Mouse (Mus musculus): ENCODE measurements around the gene Bloc1s1.

Gene Bloc1s1

DNA sequence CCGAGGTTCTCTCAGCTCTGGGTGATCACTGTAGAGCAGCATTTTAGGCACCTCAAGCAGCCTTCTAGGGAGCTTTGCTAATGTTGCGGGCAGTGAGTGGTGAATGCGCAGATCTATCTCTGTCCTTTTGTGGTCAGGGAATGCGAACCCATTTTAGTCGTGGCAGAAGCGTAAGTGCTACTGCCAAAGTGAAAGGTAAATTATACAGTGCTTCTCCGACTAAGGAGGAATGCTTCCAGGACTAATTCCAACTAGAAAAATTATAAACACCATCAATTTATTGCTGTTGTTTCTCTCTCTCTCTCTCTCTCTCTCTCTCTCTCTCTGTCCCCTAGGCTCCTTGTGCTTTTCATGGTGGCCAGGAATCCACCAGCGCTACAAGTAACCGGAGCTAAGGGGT, at the start of gene Bloc1s1:
TSS of gene Bloc1s1 (minus strand) at position 101 of the 400 bp plus-strand sequence.
- no peak for TF ChIP-seq GATA4 (IDR thresholded peaks at IDR 0.05; ENCODE audit: insufficient replicate concordance, low read length)

DNA sequence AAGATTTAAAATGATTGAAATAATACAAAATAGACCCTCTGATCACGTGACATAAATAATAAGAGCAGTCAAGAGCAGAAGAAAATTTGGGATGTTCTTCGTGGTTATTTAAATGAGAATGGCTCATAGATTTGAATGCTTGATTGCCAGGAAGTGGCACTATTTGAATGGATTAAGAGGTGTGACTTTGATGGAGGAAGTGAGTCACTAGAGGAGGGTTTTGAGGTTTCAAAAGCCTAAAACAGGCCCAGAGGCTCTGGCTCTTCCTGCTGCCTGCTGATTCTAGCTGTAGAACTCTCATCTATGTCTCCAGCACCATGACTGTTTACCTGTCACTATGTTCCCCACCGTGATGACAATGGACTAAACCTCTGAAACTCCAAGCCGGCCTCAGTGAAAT, 49.0 kb upstream of the Bloc1s1 start:
- no peak for TF ChIP-seq GATA4 (IDR thresholded peaks at IDR 0.05; ENCODE audit: insufficient replicate concordance, low read length)

DNA sequence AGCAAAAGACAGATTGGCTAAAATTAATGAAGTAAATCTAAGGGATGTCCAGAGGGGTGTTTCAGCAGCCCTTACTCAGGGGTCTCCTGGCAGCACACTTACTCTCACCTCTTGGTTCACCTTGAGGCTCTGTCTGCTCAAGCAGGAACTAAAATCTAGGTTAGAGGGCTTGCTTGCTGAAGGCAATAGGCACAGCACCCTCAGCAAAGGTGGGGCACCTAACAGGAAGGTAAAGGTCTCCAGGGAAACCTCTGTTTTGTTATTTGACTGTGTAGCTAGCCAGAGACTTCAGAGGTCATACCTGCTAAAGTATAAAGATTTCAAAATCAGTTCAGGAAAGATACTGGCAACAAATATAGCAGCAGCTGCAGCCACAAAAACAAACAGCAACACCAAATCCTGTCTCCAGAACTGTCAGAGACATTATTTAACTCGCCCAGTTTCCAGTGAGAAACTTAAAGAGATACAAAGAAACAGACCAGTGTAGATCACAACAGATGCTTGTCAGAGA, 47.0 kb upstream of the Bloc1s1 start:
- no peak for TF ChIP-seq GATA4 (IDR thresholded peaks at IDR 0.05; ENCODE audit: insufficient replicate concordance, low read length)

DNA sequence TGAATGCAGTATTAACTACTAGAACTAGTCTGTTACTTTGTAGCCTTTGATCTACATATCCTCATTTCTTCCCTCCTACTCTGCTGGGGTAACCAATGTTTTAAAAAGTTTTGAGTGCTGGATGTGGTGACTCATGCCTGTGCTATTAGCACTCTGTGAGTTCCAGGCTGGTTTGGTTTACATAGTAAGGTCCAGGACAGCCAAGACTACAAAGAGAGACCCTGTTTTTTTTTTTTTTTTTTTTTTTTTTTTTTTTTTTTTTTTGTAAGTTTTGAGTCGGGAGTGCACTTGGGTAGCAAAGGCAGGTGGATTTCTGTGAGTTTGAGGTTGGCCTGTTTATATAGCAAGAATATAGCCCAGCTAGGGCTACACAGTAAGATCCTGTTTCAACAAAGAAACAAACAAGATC, 44.5 kb upstream of the Bloc1s1 start:
- TF ChIP-seq GATA4 (IDR thresholded peaks at IDR 0.05; ENCODE audit: insufficient replicate concordance, low read length): no peak

DNA sequence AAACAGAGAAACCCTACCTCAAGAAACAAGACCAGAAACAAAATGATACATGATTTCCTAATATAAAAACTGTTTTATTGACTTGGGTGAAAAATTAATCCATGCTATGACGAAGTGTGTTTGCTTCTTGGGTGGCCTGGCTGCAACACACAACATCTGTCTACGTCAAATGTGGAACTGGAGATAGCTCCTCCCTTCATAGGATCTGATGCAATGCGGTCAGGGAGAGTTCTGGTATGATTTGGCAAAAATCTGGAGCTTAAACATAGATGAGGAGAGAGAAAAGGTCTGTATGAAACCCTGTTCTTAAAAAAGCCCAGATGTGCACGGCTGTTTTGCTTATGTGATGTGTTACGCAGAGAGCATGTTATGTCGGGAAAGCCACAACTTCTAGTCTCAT, 42.0 kb upstream of the Bloc1s1 start:
- TF ChIP-seq GATA4 (IDR thresholded peaks at IDR 0.05; ENCODE audit: insufficient replicate concordance, low read length): no peak

DNA sequence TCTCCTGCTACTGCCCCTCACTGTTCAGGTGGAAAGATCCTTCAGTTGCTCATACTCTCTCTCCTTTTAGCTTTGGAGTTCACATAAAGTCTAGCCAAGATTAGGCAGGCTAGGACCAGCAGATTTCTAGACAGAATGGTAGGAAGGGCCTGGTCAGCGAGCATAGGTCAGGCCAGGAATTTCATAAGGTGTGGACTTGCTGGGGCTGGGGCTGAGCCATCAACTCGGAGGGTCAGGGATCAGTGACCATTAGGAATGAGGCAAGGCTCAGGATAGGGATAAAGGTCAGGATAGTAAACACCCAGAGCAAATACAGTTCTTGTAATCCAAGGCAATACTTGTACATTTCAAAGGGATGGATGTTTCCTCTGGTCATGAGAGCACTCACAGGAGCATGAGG, 41.1 kb upstream of the Bloc1s1 start:
- 0 out of 2 replicates have a peak, but pooled peaks have one; percentile 3 for TF ChIP-seq GATA4 (IDR thresholded peaks at IDR 0.05; ENCODE audit: insufficient replicate concordance, low read length)

DNA sequence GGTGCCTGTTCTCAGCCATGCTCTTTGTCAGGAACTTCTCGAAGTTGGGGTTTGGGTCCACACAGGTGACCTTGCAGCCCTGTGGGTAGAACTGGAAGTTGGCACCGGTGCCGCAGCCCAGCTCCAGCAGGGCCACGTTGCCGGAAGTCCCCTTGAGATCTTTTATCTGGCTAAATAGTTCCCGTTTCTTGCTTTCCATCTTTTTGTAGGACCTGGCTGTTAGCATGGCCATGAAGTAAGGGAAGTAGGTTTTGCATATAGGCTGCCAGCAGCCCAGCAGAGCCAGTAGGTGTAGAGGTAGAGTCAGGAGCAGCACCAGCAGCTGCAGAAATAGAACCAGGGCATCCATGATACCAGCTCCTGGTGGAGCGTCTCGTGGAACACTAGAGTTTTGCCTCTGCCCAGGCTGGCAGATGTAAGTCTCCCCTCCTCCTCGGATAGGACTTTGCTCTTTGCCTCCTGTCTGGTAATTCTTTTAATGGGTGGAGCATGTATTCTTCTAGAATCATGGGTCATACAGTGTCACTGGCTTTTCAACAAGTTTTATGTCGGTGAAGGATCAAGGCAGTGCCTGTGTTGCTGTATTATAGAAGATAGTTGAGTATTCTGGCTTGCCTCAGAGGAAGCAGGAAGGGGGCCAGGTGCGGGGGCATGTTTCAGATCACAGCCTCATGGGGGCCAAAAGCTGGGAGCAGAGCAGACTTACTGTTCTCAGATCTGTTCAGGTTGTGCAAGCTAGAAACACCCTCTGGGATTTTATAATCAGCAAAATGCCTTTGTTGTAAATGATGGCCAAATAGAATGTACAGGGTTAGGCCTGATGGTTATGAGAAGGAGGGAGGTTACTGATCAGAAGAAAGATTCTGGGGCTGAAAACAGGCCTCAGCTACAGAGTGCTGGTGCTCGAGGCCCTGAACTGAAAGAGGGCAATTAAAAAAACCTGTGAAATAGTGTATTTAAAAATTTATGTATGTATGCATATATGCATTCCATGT, 37.1 kb upstream of the Bloc1s1 start, which contains the start of gene Mettl7b:
TSS of gene Mettl7b (minus strand) at position 399 of the 995 bp plus-strand sequence.
- TF ChIP-seq GATA4 (IDR thresholded peaks at IDR 0.05; ENCODE audit: insufficient replicate concordance, low read length): no peak

DNA sequence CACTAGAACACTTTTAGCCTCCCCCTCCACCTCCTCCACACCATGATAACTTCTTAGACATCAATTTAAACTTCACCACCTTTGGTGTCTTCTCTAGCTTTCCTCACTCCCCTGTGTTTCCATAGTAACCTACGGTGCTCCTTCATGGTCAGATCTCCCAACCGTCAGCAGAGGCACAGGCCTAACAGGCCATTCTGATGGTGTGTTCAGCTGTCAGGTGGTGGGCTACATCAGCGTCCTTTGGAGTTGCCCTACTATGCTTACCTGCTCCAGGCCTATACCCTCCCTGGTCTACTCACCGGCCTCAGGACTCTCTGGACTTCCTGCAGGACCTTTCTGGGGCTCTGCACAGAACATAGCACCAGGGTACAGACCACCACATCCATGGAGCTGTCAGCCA, 36.3 kb upstream of the Bloc1s1 start:
- no peak for TF ChIP-seq GATA4 (IDR thresholded peaks at IDR 0.05; ENCODE audit: insufficient replicate concordance, low read length)

DNA sequence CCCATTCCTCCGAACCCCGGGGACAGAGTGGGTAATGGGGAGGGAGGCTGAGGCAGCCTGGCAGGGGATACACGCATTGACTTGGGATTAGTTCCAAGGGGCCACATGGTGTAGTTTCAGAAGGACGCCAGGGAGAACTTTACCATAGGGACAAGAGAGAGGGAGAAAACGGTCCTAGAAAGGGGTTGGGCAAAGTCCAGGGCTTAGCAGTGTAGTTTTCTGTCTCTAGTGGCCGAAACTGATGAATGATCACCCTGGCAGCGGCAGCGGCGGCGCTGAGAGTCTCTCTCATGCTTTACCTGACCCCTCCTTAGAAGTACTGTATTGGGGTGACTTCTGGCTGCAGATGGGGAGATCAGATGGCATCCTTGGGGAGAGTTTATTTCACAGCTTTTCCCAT, 34.5 kb upstream of the Bloc1s1 start:
- TF ChIP-seq GATA4 (IDR thresholded peaks at IDR 0.05; ENCODE audit: insufficient replicate concordance, low read length): no peak

DNA sequence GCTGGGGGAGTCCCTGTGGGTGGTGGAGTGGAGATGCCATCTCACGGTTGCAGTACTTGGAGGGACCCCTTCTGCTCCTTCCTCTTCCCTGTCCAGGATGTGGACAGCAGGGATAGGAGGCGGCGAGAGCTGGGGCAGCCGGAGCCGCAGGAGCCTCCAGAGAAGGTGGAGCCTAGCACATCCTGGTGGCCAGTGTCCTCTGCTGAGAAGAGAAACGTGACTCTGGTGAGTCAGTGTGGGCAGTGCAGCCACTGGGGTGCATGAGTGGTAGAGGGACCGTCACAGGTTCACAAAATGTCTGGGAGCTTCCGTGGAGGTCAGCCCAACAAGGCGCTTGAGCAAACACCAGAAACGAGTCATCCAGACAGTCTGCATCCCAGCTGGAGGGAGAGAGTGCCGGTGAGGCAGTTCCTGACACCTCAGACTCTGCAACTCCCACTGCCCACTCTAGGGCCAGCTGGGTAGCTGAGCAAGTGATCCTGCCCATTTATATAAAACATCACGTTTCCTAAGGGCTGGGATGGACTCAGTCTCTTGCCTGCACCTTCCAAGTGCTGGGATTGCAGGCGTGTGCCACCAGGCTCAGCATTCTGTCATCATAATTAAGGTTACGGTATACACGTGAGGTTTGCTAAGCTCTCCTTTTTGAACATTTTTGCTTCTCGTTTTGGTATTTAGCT, 26.5 kb upstream of the Bloc1s1 start:
- TF ChIP-seq GATA4 (IDR thresholded peaks at IDR 0.05; ENCODE audit: insufficient replicate concordance, low read length): no peak

DNA sequence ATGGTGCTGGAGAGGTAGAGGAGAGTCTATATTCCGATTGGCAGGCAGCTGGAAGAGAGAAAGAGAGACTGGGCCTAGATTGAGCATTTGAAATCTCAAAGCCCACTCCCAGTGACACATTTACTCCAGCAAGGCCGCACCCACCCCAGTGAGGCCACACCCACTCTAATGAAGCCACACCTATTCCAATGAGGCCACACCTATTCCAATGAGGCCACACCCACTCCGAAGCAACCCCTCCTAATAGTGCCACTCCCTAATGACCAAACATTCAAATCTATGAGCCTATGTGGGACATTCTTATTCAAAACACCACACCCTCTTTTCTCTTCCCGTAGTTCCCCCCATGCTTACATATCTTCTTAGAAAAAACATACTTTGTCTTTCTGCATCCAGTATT, 23.7 kb upstream of the Bloc1s1 start:
- TF ChIP-seq GATA4 (IDR thresholded peaks at IDR 0.05; ENCODE audit: insufficient replicate concordance, low read length): no peak

DNA sequence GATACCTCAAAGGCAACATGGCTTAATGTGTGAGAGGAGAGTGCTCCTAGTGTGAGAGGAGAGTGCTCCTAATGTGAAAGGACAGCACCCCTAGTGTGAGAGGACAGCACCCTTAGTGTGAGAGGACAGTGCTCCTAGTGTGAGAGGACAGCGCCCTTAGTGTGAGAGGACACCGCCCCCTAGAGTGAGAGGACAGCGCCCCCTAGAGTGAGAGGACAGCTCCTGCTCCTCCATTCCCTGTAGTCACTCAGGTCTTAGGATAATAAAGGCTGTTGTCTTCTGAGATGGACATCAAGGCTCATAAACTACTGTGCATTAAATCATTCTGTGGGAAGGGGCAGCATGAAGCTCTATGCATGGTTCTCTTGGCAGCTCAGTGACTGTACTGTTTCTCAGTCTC, 21.8 kb upstream of the Bloc1s1 start:
- no peak for TF ChIP-seq GATA4 (IDR thresholded peaks at IDR 0.05; ENCODE audit: insufficient replicate concordance, low read length)

DNA sequence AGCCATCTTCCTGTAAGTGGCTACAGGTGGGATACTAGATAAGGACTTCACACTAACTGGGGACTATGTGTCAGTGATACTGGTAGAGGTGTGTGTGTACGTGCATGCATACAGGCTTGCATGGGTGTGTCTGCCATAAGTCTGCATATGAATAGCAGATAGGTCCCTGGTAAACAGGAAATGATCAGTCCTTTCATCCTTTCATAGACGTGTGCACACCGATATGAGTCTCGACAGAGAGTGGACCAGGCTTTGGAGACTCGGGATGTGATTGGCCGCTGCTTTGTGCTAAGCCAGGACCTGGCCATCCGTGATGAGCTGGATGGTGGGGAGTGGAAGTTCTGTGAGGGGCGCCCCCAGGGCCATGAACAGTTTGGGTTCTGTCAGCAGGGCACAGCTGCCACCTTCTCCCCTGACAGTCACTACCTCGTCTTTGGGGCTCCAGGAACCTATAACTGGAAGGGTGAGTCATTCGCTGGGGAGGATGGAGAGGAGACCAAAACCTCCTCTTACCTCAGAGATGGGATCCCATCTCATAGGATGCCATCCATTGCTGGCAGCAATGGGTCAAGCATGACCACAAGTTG, 16.7 kb upstream of the Bloc1s1 start:
- TF ChIP-seq GATA4 (IDR thresholded peaks at IDR 0.05; ENCODE audit: insufficient replicate concordance, low read length): no peak

DNA sequence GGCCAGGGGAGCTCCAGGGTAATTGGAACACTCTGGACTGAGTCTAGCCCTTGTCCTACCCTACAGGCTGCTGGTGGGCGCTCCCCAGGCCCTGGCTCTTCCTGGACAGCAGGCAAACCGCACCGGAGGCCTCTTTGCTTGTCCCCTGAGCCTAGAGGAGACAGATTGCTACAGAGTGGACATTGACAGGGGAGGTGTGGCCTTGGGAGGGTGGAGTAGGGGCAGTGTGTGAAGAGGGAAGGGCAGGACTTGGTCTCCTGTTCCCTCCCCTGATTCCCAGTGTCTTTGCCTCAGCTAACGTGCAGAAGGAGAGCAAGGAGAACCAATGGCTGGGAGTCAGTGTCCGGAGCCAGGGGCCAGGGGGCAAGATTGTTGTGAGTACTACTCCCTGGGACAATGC, 15.1 kb upstream of the Bloc1s1 start:
- no peak for TF ChIP-seq GATA4 (IDR thresholded peaks at IDR 0.05; ENCODE audit: insufficient replicate concordance, low read length)

DNA sequence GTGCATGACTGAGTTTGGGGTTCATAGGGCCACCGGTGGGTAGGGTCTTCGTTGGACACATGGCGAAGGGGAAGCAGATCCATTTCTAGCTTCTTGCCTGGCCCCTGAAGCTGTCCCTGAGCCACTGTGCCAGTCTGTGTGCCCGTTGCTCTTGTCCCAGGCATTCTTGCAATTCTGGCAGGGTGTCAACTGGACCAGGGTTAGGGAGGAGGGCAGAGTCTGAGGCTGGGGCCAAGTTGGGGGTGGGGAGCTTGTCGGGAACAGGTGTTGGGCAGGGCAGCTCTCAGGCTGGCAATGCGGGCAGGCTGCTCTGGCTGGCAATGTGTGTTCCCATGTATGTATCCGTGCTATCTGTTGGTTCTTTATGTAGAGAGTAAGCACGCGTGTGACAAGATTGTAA, 14.6 kb upstream of the Bloc1s1 start:
- no peak for TF ChIP-seq GATA4 (IDR thresholded peaks at IDR 0.05; ENCODE audit: insufficient replicate concordance, low read length)
